Mouse (Mus musculus) kidney, embryonic 16.5 days (tissue): ENCODE measurements around the gene Clic3. TPM values are rescaled to one million over a fixed set of nuclear protein-coding genes. Genes with fewer than 3 reads are reported as not detected.

Experiments used
- ATAC-seq: fragments of 200-750 bp; cut with Nextera tagmentation; 2 replicates; pipeline ENCODE4 v1.8.0; 2017; ENCODE audit warnings: moderate TSS enrichment; ENCODE audit not compliant: low FRiP score, low TSS enrichment
- H3K27ac ChIP-seq: fragments of 300-500 bp; sonication (generic); 2 replicates; pipeline ENCODE4 v1.5.1; 2014; ENCODE audit warnings: low read length
- H3K27me3 ChIP-seq: fragments of 300-500 bp; sonication (generic); 2 replicates; pipeline ENCODE4 v1.6.1; 2014; ENCODE audit warnings: low read length, control low read depth, mixed read lengths; ENCODE audit not compliant: insufficient read depth
- H3K36me3 ChIP-seq: fragments of 300-500 bp; sonication (generic); 2 replicates; pipeline ENCODE4 v1.6.1; 2014; ENCODE audit warnings: low read length, control low read depth, mixed read lengths; ENCODE audit not compliant: insufficient read depth
- H3K4me1 ChIP-seq: fragments of 300-500 bp; sonication (generic); 2 replicates; pipeline ENCODE4 v1.6.1; 2014; ENCODE audit warnings: low read length, control low read depth, mixed read lengths; ENCODE audit not compliant: insufficient read depth
- H3K4me2 ChIP-seq: fragments of 300-500 bp; sonication (generic); replicated peaks from 2 replicates; pipeline ENCODE4 v1.6.1; 2014; ENCODE audit warnings: low read depth, low read length
- H3K4me3 ChIP-seq: fragments of 300-500 bp; sonication (generic); 2 replicates; pipeline ENCODE4 v1.5.1; 2014; ENCODE audit warnings: mild to moderate bottlenecking, low read length
- H3K9ac ChIP-seq: fragments of 300-500 bp; sonication (generic); replicated peaks from 2 replicates; pipeline ENCODE4 v1.6.1; 2014; ENCODE audit warnings: low read length
- H3K9me3 ChIP-seq: fragments of 300-500 bp; sonication (generic); 2 replicates; pipeline ENCODE4 v1.6.1; 2016; ENCODE audit warnings: low read length, control low read depth
- WGBS: fragments of 180-500 bp; shearing (Covaris S2); extraction: QIAGEN DNeasy Blood & Tissue Kit; methylation state at CpG from one replicate; pipeline ENCODE4 v1.1.7; 2014; 5-methylcytosine and 5-hydroxymethylcytosine counted together
- polyA plus RNA-seq: library from polyadenylated mRNA; unstranded; fragments of >200 nt; fragmentation: Nextera tagmentation; extraction: Ambion mirVana; gene quantifications from 2 replicates; pipeline ENCODE4 v1.2.1, GENCODE M21; 2015

The Clic3 gene
- polyA plus RNA-seq, 1 experiment from 2014 or later = 8.5 TPM

GRCm38 (mm10) chr2:25436286-25436820, 20.3 kb upstream of the Clic3 start:
- no peak overlapping the region for H3K27ac ChIP-seq
- peaks cover 3% of the 10 kb centered on the region for H3K4me1 ChIP-seq
- H3K4me2 ChIP-seq = no peak overlapping the region
- H3K36me3 ChIP-seq = peaks cover 12% of the 10 kb centered on the region; the same call in 1 of the 2 replicates
- H3K27me3 ChIP-seq = no peaks in the 10 kb centered on the region
- H3K9ac ChIP-seq = no peak overlapping the region
- no peak for ATAC-seq
- no peak overlapping the region for H3K4me3 ChIP-seq
- H3K9me3 ChIP-seq = no peaks in the 10 kb centered on the region
- WGBS = 91% methylated on average over 10 of the region's 10 CpGs

- Histone ChIP-seq H3K9me3 (no peaks in the 10 kb centered on the region), H3K27ac (no peak overlapping the region), H3K4me2 (no peak overlapping the region), H3K4me1 (no peaks in the 10 kb centered on the region), H3K36me3 (peaks cover 33% of the 10 kb centered on the region), H3K9ac (no peak overlapping the region), H3K4me3 (no peak overlapping the region), H3K27me3 (no peaks in the 10 kb centered on the region)
- ATAC-seq = no peak
- WGBS = 87% methylated on average over 20 of the region's 20 CpGs
These were observed 15.6 kb upstream of the Clic3 start for GRCm38 (mm10) chr2:25441067-25441466.

GRCm38 (mm10) chr2:25442682-25443081, 14.0 kb upstream of the Clic3 start:
- H3K9ac ChIP-seq = no peak overlapping the region
- no peaks in the 10 kb centered on the region for H3K27me3 ChIP-seq
- no peak overlapping the region for H3K4me2 ChIP-seq
- no peak overlapping the region for H3K4me3 ChIP-seq
- peaks cover 33% of the 10 kb centered on the region for H3K36me3 ChIP-seq
- no peaks in the 10 kb centered on the region for H3K9me3 ChIP-seq
- no peak overlapping the region for H3K27ac ChIP-seq
- no peak for ATAC-seq
- no peaks in the 10 kb centered on the region for H3K4me1 ChIP-seq
- 77% methylated on average over 14 of the region's 14 CpGs for WGBS

GRCm38 (mm10) chr2:25450853-25451647, 5.6 kb upstream of the Clic3 start:
- no peak overlapping the region for H3K9ac ChIP-seq
- WGBS = 76% methylated on average over 8 of the region's 8 CpGs
- no peaks in the 10 kb centered on the region for H3K4me1 ChIP-seq
- H3K9me3 ChIP-seq = no peaks in the 10 kb centered on the region
- H3K27me3 ChIP-seq = no peaks in the 10 kb centered on the region
- H3K4me2 ChIP-seq = no peak overlapping the region
- ATAC-seq = no peak
- H3K4me3 ChIP-seq = no peak overlapping the region
- H3K27ac ChIP-seq = no peak overlapping the region
- no peaks in the 10 kb centered on the region for H3K36me3 ChIP-seq

GRCm38 (mm10) chr2:25452951-25453350, 3.7 kb upstream of the Clic3 start:
- Histone ChIP-seq H3K27ac (no peak overlapping the region), H3K36me3 (no peaks in the 10 kb centered on the region), H3K9me3 (no peaks in the 10 kb centered on the region), H3K4me2 (no peak overlapping the region), H3K4me1 (no peaks in the 10 kb centered on the region), H3K27me3 (no peaks in the 10 kb centered on the region), H3K4me3 (no peak overlapping the region), H3K9ac (no peak overlapping the region)
- 41% methylated on average over 1 of the region's 1 CpGs for WGBS
- no peak for ATAC-seq

- Histone ChIP-seq H3K4me2 (no peak overlapping the region), H3K9ac (no peak overlapping the region), H3K9me3 (no peaks in the 10 kb centered on the region), H3K27me3 (no peaks in the 10 kb centered on the region), H3K4me3 (no peak overlapping the region), H3K4me1 (peaks cover 13% of the 10 kb centered on the region), H3K36me3 (no peaks in the 10 kb centered on the region), H3K27ac (no peak overlapping the region)
- ATAC-seq = no peak
- WGBS = 82% methylated on average over 9 of the region's 9 CpGs
These were observed 621 bp downstream of the Clic3 start for GRCm38 (mm10) chr2:25457022-25457896.

- WGBS = 73% methylated on average over 5 of the region's 5 CpGs
- Histone ChIP-seq H3K9ac (no peak overlapping the region), H3K4me1 (peaks cover 13% of the 10 kb centered on the region), H3K27me3 (no peaks in the 10 kb centered on the region), H3K4me3 (no peak overlapping the region), H3K27ac (no peak overlapping the region), H3K36me3 (no peaks in the 10 kb centered on the region), H3K4me2 (no peak overlapping the region), H3K9me3 (no peaks in the 10 kb centered on the region)
- ATAC-seq = no peak
These were observed 2.3 kb downstream of the Clic3 start for GRCm38 (mm10) chr2:25458911-25459310.

- ATAC-seq = peak; percentile 4; the same call in 1 of the 2 replicates
- H3K9me3 ChIP-seq = no peaks in the 10 kb centered on the region
- WGBS = 33% methylated on average over 5 of the region's 5 CpGs
- H3K27ac ChIP-seq = peak overlapping the region; percentile 90
- H3K27me3 ChIP-seq = no peaks in the 10 kb centered on the region
- H3K4me1 ChIP-seq = peaks cover 13% of the 10 kb centered on the region
- no peaks in the 10 kb centered on the region for H3K36me3 ChIP-seq
- peak overlapping the region; percentile 85 for H3K9ac ChIP-seq
- peak overlapping the region; percentile 85 for H3K4me3 ChIP-seq
- H3K4me2 ChIP-seq = peak overlapping the region; percentile 87
These were observed 3.5 kb downstream of the Clic3 start for GRCm38 (mm10) chr2:25460135-25460534.

GRCm38 (mm10) chr2:25460551-25461309, 4.1 kb downstream of the Clic3 start, which contains the start of gene Paxx:
Gene Paxx (minus strand): TSS chr2:25461094.
- H3K27me3 ChIP-seq = no peaks in the 10 kb centered on the region
- H3K4me1 ChIP-seq = peaks cover 15% of the 10 kb centered on the region
- no peaks in the 10 kb centered on the region for H3K9me3 ChIP-seq
- H3K9ac ChIP-seq = peak within 1 kb of the TSS; percentile 85
- H3K27ac ChIP-seq = peak within 1 kb of the TSS; percentile 90
- under 1% methylated on average over 48 of the region's 48 CpGs for WGBS
- no peaks in the 10 kb centered on the region for H3K36me3 ChIP-seq
- ATAC-seq = peak; percentile 94
- peak within 1 kb of the TSS; percentile 85 for H3K4me3 ChIP-seq
- peak within 1 kb of the TSS; percentile 87 for H3K4me2 ChIP-seq
